Mouse (Mus musculus): ENCODE measurements around the gene Limch1.

GRCm38 (mm10) chr5:67029946-67030345, 284.3 kb downstream of the Limch1 start:
- no peak for TF ChIP-seq POLR2A (IDR thresholded peaks at IDR 0.05; ENCODE audit: control insufficient read depth, low read depth, low read length)
- TF ChIP-seq CTCF (IDR thresholded peaks at IDR 0.05; ENCODE audit: control insufficient read depth, insufficient read depth, insufficient replicate concordance, low read depth, low read length), result no peak
